Mouse (Mus musculus): Measurements from ENCODE around the gene Neu1.

Gene Neu1

DNA sequence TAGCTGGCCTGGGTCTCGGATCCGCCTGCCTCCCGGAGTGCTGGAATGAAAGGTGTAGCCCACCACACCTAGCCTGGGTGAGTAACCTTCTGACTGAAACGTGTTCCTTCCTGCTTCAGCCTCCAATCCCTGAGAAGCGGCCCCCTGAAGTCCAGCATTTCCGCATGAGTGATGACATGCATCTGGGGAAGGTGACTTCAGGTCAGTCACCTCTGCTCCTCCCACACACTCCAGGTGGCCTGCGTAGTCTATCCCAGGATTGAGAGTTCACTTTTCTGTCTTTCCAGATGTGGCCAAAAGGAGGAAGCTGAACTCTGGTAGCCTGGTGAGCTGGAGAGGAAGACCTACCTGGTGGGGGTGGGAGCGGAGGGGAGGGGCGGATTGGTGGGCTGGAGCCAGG, 28.2 kb upstream of the Neu1 start:
- DNase-seq (ENCODE audit: low spot score): no peak

DNA sequence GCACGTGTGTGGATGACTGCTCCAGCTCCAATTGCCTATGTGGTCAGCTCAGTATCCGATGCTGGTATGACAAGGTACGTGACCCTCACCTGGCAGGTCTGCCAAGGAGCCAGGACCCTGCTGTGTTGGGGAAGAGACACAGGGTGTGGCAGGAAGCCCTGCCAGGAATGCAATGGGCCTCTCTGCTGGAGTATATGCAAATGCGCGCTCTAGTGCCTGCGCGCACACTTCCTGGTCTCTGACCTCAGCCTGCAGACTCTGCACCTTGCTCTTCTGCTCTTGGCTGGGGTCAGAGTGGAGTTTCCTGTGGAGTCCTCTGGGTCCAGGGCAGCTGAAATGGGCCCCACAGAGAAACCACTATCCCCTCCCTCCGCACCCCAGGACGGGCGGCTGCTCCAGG, 20.1 kb upstream of the Neu1 start:
- DNase-seq (ENCODE audit: low spot score): no peak

DNA sequence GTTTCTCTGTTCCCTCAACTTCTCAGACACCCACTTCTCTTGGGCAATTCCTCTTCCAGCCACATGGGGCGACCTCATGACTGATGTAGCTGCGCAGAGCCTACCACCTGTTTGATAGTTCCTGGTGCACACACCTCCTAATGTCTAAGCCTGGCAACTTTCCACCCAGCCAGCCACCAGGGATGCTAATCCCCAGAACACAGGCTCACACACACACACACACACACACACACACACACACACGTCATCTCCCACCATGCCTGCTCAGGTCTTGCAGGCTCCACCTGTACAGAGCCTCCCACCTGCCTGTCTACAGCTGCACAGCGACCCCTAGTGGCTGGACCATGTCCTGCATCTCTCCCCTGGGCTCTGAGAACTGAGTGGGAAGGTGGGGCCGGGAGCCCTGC, 19.1 kb upstream of the Neu1 start:
- DNase-seq (ENCODE audit: low spot score): peak; percentile 90

DNA sequence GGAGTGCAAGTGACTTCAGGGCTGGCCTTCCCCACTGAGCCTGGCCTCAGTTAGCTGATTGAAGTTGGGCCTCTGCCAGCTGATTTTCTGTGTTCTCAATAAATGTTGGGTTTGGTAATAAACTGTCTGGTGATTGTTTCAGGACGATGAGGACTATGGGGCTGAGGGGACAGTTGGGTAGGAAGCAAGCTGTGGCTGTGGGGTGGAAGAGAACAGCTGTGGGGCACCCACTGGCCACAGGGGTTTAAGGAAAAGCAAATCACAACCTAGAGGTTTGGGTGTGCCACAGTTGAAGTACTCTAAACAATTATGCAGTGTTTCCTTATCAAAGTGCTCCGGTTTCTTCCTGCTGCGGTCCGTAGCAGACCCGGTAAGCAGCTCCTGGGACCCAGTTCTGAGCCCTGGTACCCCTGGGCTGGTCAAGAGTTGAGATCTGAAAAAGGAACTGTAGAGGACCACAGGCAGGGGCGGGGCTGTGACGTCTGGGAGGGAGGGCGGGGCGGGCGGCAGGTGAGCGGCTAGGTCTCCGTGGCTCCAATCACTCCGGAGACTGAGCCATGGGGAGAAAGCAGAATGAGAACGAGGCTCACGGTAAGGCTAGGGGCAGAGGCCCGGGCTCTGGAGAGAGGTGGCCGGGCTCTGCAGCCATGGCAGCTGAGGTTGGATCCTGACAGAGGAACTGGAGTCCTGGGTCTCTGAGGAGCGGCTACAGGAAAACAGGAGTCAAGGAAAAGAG, 17.0 kb upstream of the Neu1 start, which contains the start of gene Slc44a4:
Gene Slc44a4, plus strand, starts transcription at position 537 of the 736 bp plus-strand sequence.
- no peak for DNase-seq (ENCODE audit: low spot score)

DNA sequence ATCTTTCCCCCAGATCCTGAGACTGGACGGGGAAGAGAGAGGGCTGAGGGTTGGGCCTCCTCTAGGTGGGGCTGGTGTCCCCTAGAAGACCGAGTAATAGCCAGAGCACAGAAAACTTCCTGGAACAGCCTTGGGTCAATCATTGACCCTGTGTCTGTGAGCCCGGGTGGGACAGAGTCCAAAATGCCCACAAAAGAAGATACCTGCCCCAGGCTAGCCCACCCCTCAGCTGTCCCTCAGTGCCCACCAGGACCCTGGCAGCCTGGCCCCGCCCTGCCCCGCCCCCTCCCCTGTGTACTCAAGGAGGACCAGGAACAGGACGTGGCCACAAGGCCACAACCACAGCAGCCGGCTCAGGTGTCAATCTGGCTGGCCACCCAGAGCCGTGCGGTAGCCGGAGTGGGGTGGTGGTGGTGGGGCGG, 15.6 kb upstream of the Neu1 start:
- DNase-seq (ENCODE audit: low spot score): no peak

DNA sequence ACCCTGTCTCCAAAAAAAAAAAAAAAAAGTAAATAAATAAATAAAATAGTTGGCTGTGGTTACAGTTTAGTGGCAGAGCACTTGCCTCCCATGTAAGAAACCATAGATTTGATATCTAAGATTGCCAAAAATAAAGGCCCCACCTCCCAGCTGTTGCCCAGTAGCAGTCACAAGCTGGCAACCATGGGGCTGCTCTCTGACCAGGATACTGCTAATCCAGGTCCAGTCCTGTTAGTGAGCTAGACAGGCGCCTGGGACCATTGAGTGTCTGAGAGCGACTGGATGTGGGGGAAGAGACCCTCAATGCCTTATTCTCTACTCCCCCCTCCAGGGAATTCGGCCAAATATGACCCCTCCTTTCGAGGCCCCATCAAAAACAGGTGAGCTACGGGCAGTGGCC, 14.7 kb upstream of the Neu1 start:
- DNase-seq (ENCODE audit: low spot score): no peak

DNA sequence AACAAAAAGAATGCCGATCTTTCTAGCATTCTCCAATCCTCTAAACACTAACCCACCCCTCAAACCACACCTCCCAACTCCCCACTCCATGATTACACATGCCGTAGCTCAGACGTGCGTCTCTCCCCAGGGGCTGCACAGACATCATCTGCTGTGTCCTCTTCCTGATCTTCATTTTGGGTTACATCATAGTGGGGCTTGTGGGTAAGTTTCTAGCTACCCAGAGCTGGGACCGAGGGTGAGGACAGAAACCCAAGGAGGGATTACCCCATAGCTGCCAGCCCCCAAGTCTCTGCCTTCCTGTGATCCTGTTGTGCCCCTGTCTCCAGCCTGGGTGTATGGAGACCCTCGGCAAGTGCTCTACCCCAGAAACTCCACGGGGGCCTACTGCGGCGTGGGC, 13.9 kb upstream of the Neu1 start:
- DNase-seq (ENCODE audit: low spot score): no peak

DNA sequence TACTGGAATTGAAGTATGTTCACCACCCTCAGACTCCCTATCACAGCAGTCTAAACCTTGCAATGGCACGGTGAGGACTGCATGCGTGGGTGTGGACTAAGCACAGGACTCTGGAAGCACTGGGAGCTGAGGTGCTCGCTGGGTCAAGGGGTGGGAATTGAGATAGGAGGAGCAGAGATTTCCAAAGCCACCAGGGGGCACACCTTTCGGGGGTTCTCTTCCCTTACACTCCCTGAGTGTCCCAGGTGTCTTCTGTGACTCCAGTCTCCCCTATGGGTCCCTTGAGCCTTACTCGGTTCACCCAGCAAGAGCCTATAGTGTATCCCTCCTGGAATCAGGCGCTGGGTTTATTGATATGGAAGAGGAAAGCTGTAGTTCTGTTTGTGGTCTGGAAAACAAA, 8.1 kb upstream of the Neu1 start:
- DNase-seq (ENCODE audit: low spot score): no peak

DNA sequence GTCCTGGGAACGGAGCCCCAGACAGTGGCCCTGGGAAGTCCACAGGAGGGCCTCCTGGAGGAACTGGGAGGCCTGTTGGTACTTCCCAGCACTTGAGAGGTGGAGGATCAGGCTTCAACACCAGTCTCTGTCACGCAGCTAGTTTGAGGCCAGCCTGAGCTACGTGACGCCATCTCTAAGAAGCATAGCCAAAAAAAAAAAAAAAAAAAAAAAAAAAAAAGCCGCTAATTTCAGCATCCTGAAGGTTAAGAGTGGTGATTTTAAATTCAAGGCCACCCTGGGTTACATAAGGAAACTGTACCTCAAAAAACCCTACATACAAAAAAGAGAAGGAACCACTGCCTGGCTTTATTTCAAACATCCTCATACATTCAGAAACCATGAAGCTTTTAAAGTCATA, 6.8 kb upstream of the Neu1 start:
- DNase-seq (ENCODE audit: low spot score): no peak

DNA sequence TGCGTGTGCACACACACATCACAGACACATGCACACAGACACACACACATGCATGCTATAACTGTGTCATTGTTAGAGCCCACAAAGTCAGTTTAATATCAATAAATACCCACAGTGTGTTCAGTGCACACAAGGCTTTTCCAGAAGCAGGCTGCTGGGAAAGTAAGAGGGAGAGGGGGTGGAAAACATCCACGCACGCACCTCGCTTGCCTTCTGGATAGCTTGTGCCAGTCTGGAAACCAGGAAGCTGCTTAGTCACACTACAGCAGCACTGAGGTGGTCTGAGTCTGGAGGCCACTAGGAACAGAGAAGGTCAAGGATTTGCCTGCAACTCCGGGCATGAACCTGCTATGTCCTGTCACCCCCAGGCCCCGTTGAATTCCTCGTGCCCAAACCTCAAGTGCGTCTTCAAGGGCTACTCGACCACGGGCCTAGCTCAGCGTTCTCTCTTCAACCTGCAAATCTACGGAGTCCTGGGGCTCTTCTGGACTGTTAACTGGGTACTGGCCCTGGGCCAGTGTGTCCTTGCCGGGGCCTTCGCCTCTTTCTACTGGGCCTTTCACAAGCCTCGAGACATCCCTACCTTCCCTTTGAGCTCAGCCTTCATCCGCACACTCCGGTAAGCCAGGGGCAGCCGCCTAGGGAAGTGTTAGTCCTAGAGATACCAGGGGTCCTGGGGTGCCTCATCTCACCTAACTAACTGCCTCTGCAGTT, 3.6 kb upstream of the Neu1 start:
- no peak for DNase-seq (ENCODE audit: low spot score)

DNA sequence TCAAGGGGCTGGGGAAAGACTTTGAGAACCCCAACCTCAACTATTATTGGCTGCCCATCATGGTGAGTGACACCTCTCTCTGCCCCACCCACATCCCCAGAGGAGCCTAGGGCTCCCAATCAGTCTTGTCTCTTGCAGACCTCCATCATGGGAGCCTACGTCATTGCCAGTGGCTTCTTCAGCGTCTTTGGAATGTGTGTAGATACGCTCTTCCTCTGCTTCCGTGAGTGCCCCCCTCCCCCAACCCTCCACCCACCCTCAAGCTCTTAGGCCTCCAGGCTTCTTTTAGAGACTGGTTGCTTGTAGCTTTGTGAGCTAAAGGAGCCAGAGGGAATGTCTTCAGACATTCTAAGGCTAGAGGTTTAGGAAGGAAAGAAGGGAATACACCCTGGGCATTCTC, 2.2 kb upstream of the Neu1 start:
- no peak for DNase-seq (ENCODE audit: low spot score)

DNA sequence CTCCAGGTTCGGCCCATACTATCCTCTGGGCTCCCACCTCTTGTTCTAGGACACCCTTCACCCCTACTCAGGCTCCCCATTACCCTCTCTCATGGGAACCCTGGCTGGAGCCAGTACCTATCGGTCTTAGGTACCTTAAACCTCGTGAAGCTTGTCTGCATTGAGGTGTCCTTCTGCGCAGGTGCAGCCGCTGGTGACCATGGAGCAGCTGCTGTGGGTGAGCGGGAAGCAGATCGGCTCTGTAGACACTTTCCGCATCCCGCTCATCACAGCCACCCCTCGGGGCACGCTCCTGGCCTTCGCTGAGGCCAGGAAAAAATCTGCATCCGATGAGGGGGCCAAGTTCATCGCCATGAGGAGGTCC, 664 bp downstream of the Neu1 start:
- DNase-seq (ENCODE audit: low spot score): no peak

DNA sequence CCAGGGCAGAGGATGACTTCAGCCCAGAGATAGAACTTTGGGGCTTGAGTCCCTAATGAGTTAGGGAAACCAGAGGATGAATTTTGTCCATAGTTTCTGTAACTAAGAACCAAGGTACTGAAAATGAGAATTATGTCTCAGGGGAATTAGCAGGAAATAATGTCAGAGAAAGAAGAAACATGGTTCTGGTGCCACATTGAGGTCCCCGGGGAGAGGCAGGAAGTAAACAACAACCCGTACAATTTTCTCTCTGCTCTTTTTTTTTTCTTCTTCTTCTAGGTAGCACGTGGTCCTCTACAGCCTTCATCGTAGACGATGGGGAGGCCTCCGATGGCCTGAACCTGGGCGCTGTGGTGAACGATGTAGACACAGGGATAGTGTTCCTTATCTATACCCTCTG, 1.2 kb downstream of the Neu1 start:
- no peak for DNase-seq (ENCODE audit: low spot score)

DNA sequence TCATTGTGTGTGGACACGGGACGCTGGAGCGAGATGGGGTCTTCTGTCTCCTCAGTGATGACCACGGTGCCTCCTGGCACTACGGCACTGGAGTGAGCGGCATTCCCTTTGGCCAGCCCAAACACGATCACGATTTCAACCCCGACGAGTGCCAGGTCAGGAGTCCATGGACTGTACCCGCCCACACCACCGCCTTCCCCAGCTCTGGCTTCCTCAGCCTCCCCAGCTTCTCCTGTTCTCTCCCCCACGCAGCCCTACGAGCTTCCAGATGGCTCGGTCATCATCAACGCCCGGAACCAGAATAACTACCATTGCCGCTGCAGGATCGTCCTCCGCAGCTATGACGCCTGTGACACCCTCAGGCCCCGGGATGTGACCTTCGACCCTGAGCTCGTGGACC, 3.0 kb downstream of the Neu1 start:
- DNase-seq (ENCODE audit: low spot score): no peak

DNA sequence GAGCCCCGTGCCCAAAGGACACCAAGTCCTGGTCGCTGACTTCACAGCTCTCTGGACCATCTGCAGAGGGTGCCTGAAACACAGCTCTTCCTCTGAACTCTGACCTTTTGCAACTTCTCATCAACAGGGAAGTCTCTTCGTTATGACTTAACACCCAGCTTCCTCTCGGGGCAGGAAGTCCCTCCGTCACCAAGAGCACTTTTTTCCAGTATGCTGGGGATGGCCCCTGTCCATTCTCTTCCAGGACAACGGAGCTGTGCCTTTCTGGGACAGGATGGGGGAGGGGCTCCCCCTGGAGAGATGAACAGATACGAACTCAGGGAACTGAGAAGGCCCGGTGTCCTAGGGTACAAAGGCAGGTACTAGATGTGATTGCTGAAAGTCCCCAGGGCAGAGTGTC, 3.8 kb downstream of the Neu1 start:
- no peak for DNase-seq (ENCODE audit: low spot score)

DNA sequence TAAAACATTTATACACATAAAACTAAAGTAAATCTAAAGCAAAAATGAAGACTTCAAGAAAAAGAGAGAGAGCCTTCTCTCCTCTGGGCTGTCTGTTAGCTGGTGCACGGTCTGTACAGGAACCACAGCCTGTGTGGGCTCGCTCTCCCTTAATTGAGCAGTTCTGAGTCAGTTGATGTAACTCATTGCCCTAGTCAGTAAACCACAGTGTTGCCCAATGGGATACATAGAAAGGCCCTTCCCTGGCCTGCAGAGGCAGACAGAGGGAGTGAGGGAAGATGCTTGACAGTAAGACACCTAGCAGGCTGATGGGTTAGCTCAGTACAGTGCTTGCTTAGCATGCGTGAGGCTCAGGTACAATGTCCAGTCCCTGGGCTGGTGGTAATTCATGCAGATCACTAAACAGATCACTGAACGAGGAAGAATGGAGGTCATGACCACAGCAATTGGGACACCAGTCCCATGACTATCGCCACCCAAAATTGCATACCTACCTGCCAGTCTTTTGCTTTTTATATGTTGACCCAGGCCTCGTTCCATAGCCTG, 7.0 kb downstream of the Neu1 start:
- DNase-seq (ENCODE audit: low spot score): no peak

DNA sequence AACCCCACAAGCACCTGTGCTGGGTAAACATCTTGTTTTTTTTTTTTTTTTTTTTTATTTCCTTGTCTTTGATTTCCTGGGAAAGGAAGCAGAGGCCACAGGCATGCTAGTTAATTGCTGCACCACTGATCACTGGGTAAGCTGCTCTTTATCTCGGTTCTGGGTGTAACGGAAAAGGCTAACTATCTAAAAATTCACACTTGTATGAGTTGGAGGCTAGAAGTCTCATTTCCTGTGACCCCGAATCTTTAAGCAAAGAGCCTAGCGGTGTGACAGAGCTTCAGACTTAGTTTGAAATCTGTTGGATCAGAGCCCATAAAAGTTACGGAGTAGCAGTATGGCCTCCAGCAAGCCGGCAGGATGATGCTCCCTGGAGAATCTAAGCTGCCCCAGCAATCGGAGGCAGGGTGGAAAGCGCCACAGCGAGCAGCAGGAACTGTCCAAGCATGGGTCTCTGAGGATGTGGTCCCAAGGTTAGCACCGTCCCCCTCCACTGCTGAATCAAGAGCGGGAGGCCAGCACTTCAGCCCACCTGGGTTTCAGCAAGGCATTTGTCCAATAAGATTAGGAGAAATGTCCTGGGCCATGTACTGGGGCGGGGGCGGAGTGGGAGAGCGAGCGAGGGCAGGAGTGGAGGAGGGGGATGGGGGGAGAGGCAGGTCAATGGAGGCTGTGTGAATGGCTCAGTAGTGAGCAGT, 10.4 kb downstream of the Neu1 start:
- DNase-seq (ENCODE audit: low spot score): peak; percentile 70

DNA sequence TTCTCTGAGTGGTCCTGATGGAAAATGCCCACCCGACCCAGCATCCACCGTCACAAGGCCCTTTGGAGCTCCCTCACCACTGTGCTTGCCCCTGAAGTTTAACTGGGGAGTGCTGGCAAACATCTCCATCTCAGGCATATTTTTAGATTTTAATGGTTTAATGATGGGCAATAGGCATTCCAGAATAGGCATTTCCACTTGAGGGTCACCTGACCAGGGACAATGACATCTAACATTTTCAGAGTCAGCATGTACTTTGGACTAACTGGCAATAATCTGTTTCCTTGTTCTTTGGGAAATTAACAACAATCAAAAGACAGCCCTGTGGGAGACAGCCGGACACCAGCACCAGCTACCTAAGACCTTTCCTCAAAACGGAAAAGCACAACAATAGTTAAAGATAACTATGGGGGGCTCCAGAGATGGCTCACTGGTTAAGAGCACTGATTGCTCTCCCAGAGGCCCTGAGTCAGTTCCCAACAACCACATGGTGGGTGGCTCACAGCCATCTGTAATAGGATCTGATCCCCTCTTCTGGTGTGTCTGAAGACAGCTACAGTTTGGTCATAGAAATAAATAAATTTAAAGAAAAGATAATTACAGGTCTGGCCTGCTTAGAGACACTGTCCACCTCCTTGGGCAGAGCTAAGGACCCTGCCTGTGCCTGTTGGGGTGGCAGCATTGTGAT, 12.2 kb downstream of the Neu1 start:
- DNase-seq (ENCODE audit: low spot score): no peak

DNA sequence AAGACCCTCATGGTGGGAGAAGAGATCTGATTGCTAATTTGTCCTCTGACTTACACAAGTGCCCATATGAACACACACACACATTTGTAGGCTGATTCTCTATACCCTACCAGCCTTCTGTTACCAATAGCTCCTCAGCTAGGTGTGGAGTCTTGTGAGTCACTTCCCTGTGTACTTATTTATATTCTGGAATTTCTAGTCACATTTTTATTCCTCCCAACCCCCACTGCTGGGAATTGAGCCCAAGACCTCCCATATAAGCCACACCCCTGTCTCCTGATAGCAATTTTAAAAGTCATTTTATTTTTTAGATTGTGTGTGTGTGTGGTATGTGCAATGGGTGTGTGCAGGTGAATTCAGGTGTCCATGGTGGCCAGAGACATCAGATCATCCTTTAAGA, 13.3 kb downstream of the Neu1 start:
- no peak for DNase-seq (ENCODE audit: low spot score)

DNA sequence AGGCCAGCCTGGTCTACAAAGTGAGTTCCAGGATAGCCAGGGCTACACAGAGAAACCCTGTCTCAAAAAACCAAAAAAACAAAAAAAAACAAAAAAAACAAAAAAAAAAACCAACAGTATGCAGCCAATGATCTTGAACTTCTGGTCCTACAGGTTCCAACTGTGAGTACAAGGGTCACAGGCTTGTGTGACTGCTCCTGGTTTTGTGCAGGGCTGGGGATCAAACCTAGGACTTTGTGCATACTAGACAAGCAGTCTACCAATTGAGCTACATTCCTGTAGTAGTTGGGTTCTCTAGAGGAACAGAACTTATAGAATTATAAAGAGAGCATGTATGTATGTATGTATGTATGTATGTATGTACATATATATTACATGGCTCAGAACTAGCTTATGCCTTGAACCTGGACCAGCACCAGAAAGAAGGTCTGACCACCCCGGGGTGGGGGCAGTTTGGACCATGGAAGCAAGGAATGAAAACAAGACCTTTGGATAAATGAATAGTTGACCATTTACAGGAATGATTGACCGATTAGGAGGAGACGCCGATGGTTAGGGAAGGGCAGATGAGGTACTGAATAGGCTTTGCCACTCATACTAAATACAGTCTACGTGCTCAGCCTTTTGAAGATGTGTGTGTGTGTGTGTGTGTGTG, 15.6 kb downstream of the Neu1 start:
- DNase-seq (ENCODE audit: low spot score): no peak

DNA sequence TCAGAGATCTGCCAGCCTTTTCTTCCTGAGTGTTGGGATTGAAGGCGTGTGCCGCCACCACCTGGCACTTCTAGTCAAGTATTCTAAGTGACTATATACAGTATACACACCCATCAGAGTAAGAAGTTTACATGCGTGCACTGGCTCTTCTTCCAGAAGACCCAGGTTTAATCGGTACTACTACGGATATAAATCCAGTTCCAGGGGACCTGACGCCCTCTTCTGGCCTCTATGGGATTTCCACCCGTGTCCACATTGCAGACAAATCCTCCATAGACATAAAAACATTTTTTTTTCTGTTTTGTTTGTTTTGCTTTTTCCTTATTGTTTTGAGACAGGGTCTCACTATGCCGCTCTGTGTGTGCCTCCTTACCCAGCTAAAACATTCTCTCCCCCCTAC, 16.6 kb downstream of the Neu1 start:
- DNase-seq (ENCODE audit: low spot score): no peak

Measured in testis, postnatal 10 days (tissue).